Mouse (Mus musculus) embryonic fibroblast, embryonic 13.5 days (primary cell): Measurements from ENCODE around the gene Colq.

Experiments used
- CTCF ChIP-seq: IDR thresholded peaks from 2 replicates; pipeline ENCODE4 v1.5.1; 2011; ENCODE audit warnings: mild to moderate bottlenecking, control low read depth, low read length, moderate library complexity, borderline replicate concordance; ENCODE audit not compliant: insufficient read depth
- POLR2A ChIP-seq: IDR thresholded peaks from 2 replicates; pipeline ENCODE4 v1.6.1; 2011; ENCODE audit warnings: low read depth, mild to moderate bottlenecking, control low read depth, low read length, moderate library complexity

DNA sequence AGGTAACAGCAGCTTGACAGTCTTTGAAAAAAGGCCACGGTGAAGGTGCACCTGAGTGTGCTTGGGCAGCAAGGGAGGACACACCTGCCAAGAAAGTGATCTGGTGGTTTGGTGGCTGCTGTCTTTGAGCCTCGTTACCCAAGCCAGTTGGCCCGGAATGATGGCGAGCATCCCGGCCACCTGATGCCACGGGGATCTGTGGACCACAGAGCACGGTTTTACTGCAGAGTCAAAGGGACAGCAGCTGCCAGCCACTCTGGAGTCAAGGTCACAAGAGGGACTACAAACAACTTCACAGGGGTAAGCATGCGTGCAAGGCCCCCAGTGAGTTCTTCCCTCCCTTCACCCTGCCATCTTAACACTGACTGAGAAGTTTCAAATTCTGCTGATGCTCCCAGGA is 33.9 kb downstream of the Colq start:
- TF ChIP-seq CTCF (no peak), POLR2A (no peak)
